Mouse (Mus musculus) lung, postnatal 0 days (tissue): ENCODE measurements around the gene Smarcal1.
A peak's percentile ranks its signal among the peaks of the same experiment; 100 is the strongest.

ENCODE experiments used
- CTCF ChIP-seq: IDR thresholded peaks from 2 replicates; pipeline ENCODE4 v1.5.1; 2016; ENCODE audit warnings: antibody characterized with exemption, mild to moderate bottlenecking
- EP300 ChIP-seq: IDR thresholded peaks from 2 replicates; pipeline ENCODE4 v1.6.1; 2016; ENCODE audit warnings: antibody characterized with exemption, mild to moderate bottlenecking, control low read depth

DNA sequence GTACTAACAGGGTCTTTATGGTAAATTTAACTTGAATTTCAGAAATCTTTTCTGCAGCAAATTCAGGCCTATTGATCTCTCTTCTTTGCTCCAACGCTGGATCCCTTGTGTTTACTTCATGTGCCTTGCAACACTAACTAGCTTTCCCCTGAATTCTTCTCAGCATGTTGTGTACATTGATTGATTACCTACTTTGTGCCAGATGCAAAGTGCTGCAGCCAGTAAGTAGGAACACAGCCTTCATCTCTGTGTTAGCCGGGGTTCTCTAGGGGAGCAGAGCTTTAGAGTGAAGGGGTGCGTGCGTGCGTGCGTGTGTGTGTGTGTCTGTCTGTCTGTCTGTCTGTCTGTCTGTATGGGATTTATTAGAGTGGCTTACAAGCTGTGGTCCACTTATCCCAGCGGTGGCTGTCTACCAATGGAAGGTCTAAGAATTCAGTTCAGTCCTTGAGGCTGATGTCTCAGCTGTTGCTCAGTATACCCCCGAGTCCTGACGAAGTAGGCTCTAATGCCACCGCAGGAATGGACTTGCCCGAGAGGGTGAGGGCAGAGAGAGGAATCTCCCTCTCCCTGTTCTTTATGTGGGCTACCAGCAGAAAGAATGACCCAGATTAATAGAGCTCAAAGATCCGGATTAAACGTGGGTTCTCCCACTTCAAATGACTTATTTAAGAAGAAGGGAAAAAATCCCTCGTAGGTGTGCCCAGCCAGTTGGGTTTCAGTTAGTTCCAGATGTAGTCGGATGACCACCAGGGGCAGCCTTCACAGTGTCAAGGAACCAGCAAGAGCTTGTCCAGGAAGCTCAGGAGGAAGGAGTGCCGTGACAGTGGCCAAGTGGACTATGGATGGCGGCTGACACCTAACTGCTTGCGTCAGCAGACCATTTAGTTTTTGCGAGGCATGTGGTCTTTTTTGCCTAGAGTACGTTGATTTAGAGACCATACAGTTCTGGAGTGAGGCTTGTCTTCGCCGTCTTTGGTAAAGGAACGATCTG lies 27.1 kb downstream of the Smarcal1 start:
- peak; percentile 48 for TF ChIP-seq CTCF
- TF ChIP-seq EP300 = no peak
